Mouse (Mus musculus): Measurements from ENCODE around the gene Tenm2. TPM values are rescaled to one million over a fixed set of nuclear protein-coding genes. Genes with fewer than 3 reads are reported as not detected.

Tenm2 gene
- total and polyA plus RNA-seq, 3 experiments: not detected

DNA sequence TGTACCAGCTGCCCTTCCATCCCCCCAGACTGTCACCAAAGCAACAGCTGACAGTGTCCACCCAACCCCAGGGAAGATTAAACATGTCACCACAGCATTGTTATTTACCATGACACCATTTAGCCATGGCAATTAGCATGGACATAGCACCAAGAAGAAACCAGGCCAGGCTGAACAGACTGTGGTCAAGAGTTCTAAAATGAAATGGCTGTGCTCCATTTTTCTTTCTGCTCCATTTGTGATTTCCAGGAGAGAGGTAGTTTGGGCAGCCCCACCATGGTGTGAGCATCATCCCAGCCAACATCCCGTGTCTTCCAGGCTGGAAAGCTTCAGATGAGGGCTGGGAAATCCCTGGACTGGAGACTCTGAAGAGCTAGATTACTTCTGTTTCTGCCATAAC lies 431.1 kb downstream of the Tenm2 start:
- Histone ChIP-seq H3K79me2 (ENCODE audit: control insufficient read depth, insufficient read depth, low read length, poor library complexity) (no peaks in the 10 kb centered on the region), H3K27ac (ENCODE audit: control insufficient read depth, low read depth, low read length) (no peak overlapping the region), H3K36me3 (ENCODE audit: control insufficient read depth in 1 of 2, insufficient read depth in 2 of 2, low read length in 2 of 2) (no peaks in the 10 kb centered on the region), H3K27me3 (ENCODE audit: control insufficient read depth in 1 of 2, insufficient read depth in 2 of 2, low read length in 2 of 2) (no peaks in the 10 kb centered on the region), H3K9me3 (replicated peaks; ENCODE audit: insufficient read depth, low read length) (no peaks in the 10 kb centered on the region), H3K9ac (ENCODE audit: control insufficient read depth, low read depth, low read length, poor library complexity, severe bottlenecking) (no peak overlapping the region), H3K4me1 (ENCODE audit: control insufficient read depth in 1 of 2, insufficient read depth in 2 of 2, low read length in 2 of 2) (no peaks in the 10 kb centered on the region), H3K4me3 (ENCODE audit: control insufficient read depth in 1 of 2, insufficient read depth in 1 of 2, low read depth in 2 of 2, low read length in 2 of 2) (no peak overlapping the region)
- DNase-seq (ENCODE audit: low read depth, low spot score): no peak
- TF ChIP-seq ZC3H11A (IDR thresholded peaks at IDR 0.05; ENCODE audit: low read depth, low read length) (no peak), SIN3A (IDR thresholded peaks at IDR 0.05; ENCODE audit: low read length) (no peak), CHD1 (IDR thresholded peaks at IDR 0.05; ENCODE audit: low read depth, low read length) (no peak), JUND (IDR thresholded peaks at IDR 0.05; ENCODE audit: low read depth, low read length) (no peak), MYC (IDR thresholded peaks at IDR 0.05; ENCODE audit: low read depth, low read length) (no peak), USF2 (IDR thresholded peaks at IDR 0.05; ENCODE audit: borderline replicate concordance in 1 of 2, insufficient read depth in 1 of 2, low read depth in 1 of 2, low read length in 2 of 2) (no peak), CHD2 (IDR thresholded peaks at IDR 0.05; ENCODE audit: low read length) (no peak), UBTF (IDR thresholded peaks at IDR 0.05; ENCODE audit: borderline replicate concordance, insufficient read depth, low read depth, low read length) (no peak), HCFC1 (IDR thresholded peaks at IDR 0.05; ENCODE audit: low read depth, low read length) (no peak), NELFE (IDR thresholded peaks at IDR 0.05; ENCODE audit: low read depth, low read length) (no peak), ELF1 (IDR thresholded peaks at IDR 0.05; ENCODE audit: low read depth, low read length) (no peak), TCF12 (IDR thresholded peaks at IDR 0.05; ENCODE audit: low read depth, low read length) (no peak), EP300 (IDR thresholded peaks at IDR 0.05; ENCODE audit: low read depth in 1 of 2, low read length in 2 of 2) (no peak), SMC3 (IDR thresholded peaks at IDR 0.05; ENCODE audit: low read depth, low read length) (no peak)

DNA sequence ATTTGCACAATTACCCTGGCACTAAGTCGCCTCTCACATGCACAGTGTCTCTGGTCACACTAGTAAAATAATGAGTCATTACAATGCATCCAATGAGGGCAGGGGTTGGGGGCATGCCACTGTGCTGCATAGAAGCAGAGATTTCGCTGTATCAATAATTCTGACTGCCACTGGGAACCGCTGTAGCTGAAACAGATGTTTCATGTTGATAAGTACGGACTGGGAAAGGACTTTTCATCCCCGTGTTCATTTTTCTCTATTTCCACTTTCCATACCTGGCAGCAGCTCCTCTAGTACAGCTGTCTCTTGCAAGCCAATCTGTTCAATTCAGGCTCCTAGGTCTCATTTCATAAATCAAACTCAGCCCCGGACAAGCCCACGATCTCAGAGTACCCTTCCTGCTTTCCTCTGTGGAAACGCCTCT lies 433.5 kb downstream of the Tenm2 start:
- no peaks in the 10 kb centered on the region for H3K9me3 ChIP-seq (replicated peaks; ENCODE audit: insufficient read depth, low read length)
- no peaks in the 10 kb centered on the region for H3K79me2 ChIP-seq (ENCODE audit: control insufficient read depth, insufficient read depth, low read length, poor library complexity)
- DNase-seq (ENCODE audit: low read depth, low spot score): no peak
- no peaks in the 10 kb centered on the region for H3K4me1 ChIP-seq (ENCODE audit: control insufficient read depth in 1 of 2, insufficient read depth in 2 of 2, low read length in 2 of 2)
- TF ChIP-seq UBTF (IDR thresholded peaks at IDR 0.05; ENCODE audit: borderline replicate concordance, insufficient read depth, low read depth, low read length) (no peak), E2F4 (IDR thresholded peaks at IDR 0.05; ENCODE audit: borderline replicate concordance, low read depth, low read length) (no peak), MYC (IDR thresholded peaks at IDR 0.05; ENCODE audit: low read depth, low read length) (no peak), MAX (IDR thresholded peaks at IDR 0.05; ENCODE audit: low read length) (no peak), ELF1 (IDR thresholded peaks at IDR 0.05; ENCODE audit: low read depth, low read length) (no peak), MYB (IDR thresholded peaks at IDR 0.05; ENCODE audit: low read depth, low read length) (no peak), HCFC1 (IDR thresholded peaks at IDR 0.05; ENCODE audit: low read depth, low read length) (no peak), NELFE (IDR thresholded peaks at IDR 0.05; ENCODE audit: low read depth, low read length) (no peak), TAL1 (IDR thresholded peaks at IDR 0.05; ENCODE audit: low read length) (no peak), ZNF384 (IDR thresholded peaks at IDR 0.05; ENCODE audit: low read depth, low read length) (no peak), TCF12 (IDR thresholded peaks at IDR 0.05; ENCODE audit: low read depth, low read length) (no peak), RAD21 (IDR thresholded peaks at IDR 0.05; ENCODE audit: low read depth, low read length) (no peak), USF1 (IDR thresholded peaks at IDR 0.05; ENCODE audit: low read depth, low read length) (no peak), ETS1 (IDR thresholded peaks at IDR 0.05; ENCODE audit: low read depth, low read length) (no peak), RCOR1 (IDR thresholded peaks at IDR 0.05; ENCODE audit: low read depth, low read length) (no peak), CHD1 (IDR thresholded peaks at IDR 0.05; ENCODE audit: low read depth, low read length) (no peak), ZMIZ1 (IDR thresholded peaks at IDR 0.05; ENCODE audit: low read depth, low read length) (no peak), MXI1 (IDR thresholded peaks at IDR 0.05; ENCODE audit: low read depth, low read length) (no peak)
- H3K27ac ChIP-seq (ENCODE audit: control insufficient read depth, low read depth, low read length): no peak overlapping the region
- no peak overlapping the region for H3K4me3 ChIP-seq (ENCODE audit: control insufficient read depth in 1 of 2, insufficient read depth in 1 of 2, low read depth in 2 of 2, low read length in 2 of 2)
- no peaks in the 10 kb centered on the region for H3K27me3 ChIP-seq (ENCODE audit: control insufficient read depth in 1 of 2, insufficient read depth in 2 of 2, low read length in 2 of 2)
- no peaks in the 10 kb centered on the region for H3K36me3 ChIP-seq (ENCODE audit: control insufficient read depth in 1 of 2, insufficient read depth in 2 of 2, low read length in 2 of 2)
- no peak overlapping the region for H3K9ac ChIP-seq (ENCODE audit: control insufficient read depth, low read depth, low read length, poor library complexity, severe bottlenecking)

Measured in MEL (cell line).